Mouse (Mus musculus): ENCODE data around the gene Nrxn2.
A peak's percentile ranks its signal among the peaks of the same experiment; 100 is the strongest.

Gene Nrxn2

DNA sequence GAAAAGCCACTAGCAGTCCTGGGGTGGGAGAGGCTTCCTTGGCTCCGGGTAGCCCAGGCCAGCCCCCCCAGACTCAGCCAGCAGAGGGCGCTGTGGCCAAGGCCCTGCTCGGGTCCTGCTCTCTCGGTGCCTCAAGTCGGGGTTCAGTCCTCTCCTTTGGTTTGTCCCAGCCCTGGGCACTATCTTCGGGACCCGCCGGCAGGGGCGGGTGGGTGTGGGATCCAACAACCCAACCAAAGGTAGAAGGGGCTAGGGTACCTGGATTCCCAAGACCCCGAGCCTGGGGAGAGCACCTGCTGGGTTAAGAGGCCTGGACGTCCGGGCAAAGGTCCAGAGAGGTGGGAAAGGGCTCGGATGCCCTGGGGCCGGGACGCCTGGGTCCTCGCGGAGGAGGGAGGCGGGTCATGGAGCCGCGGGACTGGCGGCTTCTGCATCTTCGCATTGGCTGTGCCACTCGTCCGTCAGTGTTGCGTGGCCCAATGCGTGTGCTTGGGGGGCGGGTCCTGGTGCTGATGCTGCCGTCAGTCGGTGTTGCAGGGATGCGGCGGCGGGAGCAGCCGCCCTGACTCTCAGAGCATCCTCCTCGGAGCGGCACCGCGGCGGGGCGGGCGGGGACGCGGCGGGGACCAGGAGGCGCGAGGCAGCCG is at the start of gene Nrxn2:
Gene Nrxn2 (plus strand): TSS at position 499 of the 647 bp plus-strand sequence.
- peak; percentile 94 for DNase-seq (ENCODE audit: low read depth, low spot score)

- no peak for DNase-seq (ENCODE audit: low read depth, low spot score)
Measured at GRCm38 (mm10) chr19:6370175-6370574, 48.4 kb upstream of the Nrxn2 start.

DNA sequence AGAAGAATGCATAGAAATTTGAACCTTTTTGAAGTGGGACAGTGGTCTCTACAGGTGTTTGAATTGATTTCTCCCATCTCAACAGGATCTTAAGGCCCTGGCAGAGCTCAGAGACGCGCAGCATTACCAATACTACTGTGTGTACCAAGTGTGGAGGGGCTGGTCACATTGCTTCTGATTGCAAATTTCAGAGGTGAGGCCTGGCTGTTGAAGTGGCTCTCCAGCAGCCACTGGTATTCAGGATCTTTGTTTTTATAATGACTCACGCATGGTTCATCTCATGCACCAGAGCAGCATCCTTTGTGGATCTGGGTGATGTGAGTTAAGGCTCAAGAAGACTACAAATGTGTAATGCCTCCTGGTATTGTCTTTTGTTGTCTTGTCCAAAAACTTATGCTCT is 46.1 kb upstream of the Nrxn2 start:
- DNase-seq (ENCODE audit: low read depth, low spot score): no peak

DNA sequence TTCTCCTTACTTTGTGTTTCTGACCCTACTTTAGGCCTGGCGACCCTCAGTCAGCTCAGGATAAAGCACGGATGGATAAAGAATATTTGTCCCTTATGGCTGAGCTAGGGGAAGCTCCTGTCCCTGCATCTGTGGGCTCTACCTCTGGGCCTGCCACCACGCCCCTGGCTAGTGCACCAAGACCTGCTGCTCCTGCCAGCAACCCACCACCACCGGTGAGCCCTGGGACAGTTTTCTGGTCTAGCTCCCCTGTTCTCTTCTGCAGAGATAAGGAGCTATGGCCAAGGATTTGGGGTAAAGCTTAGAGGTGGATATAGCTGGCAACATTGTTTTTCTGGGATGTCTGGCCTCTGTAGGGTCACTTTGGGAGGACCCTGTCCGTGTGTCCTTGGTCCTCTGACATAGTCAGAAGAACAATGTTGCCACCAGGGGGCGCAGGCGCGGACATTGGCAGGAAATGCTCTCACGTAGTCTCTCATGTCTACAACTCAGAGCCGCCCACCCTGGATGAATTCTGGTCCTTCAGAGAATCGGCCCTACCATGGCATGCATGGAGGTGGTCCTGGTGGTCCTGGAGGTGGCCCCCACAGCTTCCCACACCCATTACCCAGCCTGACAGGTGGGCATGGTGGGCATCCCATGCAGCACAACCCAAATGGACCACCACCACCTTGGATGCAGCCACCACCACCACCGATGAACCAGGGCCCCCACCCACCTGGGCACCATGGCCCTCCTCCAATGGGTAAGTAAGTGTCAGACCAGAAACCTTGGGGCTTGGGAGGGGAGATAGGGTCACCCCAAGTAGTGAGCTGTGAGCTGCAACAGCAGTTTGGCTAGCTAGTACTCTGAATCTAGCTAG is 44.8 kb upstream of the Nrxn2 start:
- peak; percentile 79 for DNase-seq (ENCODE audit: low read depth, low spot score)

DNA sequence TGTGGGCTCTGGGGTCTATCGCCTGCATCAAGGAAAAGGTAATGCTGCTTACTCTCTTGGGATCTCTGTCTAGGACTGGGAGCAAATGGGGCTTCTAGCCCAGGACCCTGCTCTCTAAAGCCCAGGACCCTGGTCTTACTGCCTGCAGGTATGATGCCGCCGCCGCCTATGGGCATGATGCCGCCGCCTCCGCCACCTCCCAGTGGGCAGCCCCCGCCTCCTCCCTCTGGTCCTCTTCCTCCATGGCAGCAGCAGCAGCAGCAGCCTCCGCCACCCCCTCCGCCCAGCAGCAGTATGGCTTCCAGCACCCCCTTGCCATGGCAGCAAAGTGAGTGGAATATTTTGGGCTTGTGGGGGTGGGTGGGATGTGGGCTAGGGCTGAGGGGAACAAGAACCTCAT is 44.0 kb upstream of the Nrxn2 start:
- no peak for DNase-seq (ENCODE audit: low read depth, low spot score)

DNA sequence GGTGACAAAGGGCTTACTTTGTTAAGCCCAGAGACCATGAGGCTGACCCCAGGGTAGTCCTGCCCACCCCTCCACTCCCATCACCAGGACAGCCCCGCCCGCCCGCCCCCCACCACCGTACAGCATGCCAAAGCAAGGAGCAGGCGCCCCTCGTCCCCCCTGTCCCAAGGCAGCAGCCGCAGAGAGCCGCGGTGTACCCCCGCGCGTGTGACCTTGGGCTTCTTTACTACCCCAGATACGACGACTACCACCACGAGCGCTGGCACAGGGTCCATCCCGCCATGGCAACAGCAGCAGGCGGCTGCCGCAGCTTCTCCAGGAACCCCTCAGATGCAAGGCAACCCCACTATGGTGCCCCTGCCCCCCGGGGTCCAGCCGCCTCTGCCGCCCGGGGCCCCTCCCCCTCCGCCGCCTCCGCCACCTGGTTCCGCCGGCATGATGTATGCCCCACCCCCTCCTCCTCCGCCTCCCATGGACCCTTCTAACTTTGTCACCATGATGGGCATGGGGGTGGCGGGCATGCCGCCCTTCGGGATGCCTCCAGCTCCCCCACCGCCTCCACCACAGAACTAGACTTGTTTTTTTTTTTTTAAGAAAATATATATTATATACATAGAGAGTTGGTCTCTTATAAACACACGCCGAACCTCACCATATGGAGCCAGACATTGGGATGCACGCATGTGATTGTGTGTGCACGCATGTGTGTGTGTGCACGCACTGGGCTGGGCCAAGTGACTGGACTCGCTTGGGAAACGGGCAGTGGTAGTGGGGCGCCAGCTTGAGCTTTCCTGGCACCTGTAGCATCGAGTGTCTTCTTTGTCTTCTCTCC is 42.9 kb upstream of the Nrxn2 start:
- DNase-seq (ENCODE audit: low read depth, low spot score): no peak

- peak; percentile 69 for DNase-seq (ENCODE audit: low read depth, low spot score)
Measured at GRCm38 (mm10) chr19:6376255-6376564, 42.3 kb upstream of the Nrxn2 start.

DNA sequence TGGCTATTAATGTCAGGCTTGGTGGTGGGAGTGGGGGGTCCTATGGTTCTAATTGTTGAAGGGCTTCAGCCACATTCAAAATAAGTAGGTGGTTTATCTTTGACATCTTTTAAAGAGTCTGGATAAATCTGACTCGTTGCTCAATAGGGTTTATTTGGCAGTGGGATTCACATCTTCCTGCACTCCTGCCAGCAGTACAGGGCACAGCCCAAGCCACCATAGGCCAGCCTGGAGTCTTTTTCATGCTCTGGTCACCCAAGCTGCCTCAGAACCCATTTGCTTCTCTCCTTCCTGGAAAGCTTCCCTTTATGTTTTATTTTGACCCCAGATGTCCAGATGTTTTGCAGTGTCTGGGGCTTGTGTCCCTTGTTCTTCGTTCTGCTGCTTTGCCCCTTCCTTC is 41.9 kb upstream of the Nrxn2 start:
- DNase-seq (ENCODE audit: low read depth, low spot score): no peak

GRCm38 (mm10) chr19:6377327-6378040 is 41.0 kb upstream of the Nrxn2 start:
- DNase-seq (ENCODE audit: low read depth, low spot score): no peak

DNA sequence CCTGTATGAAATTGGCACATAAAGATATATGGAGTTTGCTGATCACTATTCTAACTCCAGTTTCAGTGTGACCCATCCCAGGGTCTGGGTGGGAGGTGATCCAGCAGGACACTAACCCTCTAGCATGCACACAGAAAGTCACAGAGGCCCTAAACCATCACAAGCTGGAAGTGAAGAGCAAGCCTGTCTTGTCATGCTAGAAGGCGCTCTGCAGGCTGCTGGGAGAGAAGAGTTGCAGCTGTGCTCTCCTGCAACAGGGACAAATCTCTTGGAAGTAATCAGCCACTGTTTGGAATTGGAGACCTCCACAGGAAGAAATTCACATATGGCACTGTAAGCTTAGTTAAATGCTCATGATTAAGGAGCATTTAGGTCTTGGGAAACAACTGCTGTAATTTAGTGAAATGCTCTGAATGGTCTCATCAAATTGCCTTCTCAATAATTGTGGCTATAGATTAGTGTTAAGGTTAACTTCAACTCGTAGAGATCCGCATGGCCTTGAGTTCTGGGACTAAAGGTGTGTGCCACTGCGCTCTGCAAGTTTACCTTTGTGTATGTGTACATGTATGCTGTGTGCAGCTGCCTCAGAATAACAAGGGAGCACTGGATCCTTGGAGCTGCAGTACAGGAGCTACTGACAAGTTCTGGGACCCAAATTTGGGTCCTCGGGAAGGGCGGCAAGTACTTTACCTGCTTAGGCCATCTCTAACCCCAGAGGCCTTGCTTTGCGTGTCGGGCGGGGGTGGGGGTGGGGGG is 37.9 kb upstream of the Nrxn2 start:
- DNase-seq (ENCODE audit: low read depth, low spot score): no peak

- no peak for DNase-seq (ENCODE audit: low read depth, low spot score)
Measured at GRCm38 (mm10) chr19:6381238-6381637, 37.3 kb upstream of the Nrxn2 start.

DNA sequence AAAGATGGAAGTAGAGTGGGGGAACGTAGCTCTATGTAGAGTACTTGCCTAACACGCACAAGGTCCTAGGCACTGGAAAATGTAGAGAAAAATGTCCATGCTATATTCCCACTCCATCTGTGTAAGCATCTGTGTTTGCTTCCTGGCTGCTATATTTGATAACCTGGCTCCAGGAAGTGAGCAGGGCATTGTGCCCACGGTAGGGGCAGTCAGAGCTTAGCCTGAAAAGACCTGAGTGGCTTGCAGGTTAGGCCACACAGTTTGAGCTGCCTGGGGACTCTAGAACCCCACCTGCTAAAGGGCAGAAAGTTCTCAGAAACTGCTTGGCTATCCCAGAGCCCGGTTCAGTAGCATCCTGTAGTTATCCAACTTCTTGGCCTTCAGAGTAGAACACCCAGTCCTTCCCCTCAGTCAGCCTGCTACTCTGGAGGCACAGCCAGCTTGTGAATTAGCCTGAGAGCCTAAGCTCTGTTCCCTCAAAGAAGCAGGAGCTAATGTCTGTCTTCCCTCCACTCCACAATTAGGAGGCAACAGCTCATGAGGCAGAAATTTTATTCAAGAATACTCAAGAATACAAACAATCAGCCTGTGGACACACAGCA is 36.1 kb upstream of the Nrxn2 start:
- DNase-seq (ENCODE audit: low read depth, low spot score): no peak

GRCm38 (mm10) chr19:6383470-6383869 is 35.1 kb upstream of the Nrxn2 start:
- no peak for DNase-seq (ENCODE audit: low read depth, low spot score)

- no peak for DNase-seq (ENCODE audit: low read depth, low spot score)
Measured at GRCm38 (mm10) chr19:6384128-6384527, 34.4 kb upstream of the Nrxn2 start, which contains the start of gene Pygm. Pygm (plus strand) TSS chr19:6384399.

DNA sequence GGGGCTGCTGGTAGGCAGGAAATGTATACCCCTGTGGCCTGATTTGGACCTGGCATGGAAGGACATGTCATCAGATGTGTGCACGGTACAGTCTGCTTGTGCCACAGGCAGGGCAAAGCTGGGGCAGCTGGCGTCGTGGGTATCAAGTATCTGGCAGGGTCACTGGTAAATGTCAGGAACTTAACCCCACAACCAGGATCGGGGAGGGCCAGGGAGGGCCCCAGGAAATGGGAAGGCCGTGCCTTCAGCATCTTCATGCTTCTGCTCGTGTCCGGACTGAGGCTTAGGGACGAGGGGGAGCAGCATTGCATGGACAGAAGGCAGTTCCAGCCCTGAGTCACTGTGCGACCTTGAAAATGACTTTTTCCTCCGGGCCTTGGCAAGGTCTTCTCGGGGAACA is 33.6 kb upstream of the Nrxn2 start:
- DNase-seq (ENCODE audit: low read depth, low spot score): no peak

DNA sequence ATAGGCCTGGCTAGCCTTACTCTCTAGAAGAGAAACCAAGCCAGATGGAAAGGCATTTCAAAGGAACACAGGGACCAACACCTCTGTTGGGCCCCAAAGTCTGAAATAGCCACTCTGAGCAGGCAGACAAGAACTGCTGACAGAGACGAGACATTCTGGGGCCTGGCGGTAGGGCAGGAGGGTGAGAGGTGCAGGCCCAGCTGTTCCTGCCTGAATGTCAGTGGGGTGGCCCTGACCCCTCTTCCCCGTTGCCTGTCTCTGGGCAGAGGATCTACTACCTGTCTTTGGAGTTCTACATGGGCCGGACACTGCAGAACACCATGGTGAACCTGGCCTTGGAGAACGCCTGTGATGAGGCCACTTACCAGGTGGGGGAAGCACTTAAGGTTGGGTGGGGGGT is 33.1 kb upstream of the Nrxn2 start:
- DNase-seq (ENCODE audit: low read depth, low spot score): no peak

DNA sequence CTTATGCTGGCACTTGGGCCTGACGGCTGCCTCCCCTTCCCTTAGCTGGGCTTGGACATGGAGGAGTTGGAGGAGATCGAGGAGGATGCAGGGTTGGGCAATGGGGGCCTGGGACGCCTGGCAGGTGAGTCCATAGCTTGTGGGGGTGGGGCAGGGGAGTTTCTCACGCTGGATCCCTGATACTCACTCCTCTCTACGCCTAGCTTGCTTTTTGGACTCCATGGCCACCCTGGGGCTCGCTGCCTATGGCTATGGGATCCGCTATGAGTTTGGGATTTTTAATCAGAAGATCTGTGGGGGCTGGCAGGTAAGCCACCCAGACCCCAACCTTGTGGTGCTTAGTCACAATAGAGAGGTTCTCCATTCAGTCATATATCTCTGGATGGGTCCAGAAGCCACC is 32.7 kb upstream of the Nrxn2 start:
- DNase-seq (ENCODE audit: low read depth, low spot score): no peak

DNA sequence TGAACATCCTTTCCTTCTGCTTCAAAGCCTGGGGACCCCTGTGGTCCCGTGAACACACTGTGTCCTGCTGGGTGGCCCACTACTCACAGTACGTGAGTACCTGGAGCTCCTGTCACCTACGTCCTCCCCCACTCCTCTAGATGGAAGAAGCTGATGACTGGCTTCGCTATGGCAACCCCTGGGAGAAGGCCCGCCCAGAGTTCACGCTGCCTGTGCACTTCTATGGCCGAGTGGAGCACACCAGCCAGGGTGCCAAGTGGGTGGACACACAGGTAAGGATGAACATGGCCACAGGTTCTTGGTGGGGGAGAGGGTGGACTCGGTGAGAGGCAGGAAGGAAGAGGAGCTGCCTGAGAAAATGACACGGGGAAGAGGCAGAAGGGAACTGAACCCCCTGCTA is 32.3 kb upstream of the Nrxn2 start:
- no peak for DNase-seq (ENCODE audit: low read depth, low spot score)

GRCm38 (mm10) chr19:6388006-6388405 is 30.5 kb upstream of the Nrxn2 start:
- no peak for DNase-seq (ENCODE audit: low read depth, low spot score)

DNA sequence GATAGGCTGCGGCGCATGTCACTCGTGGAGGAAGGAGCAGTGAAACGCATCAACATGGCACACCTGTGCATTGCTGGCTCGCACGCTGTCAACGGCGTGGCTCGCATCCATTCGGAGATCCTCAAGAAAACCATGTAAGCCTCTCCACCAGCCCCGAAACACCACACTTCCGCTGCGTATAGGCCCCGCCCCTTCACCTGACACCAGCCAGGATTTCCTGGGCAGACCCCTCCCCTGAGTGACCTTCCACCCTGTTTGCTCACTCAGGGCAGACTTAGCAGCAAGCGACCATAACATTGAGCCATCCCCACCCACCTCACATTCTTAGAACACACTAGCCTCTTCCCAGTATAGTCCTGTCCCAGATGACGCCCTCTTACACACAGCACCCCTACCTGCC is 28.7 kb upstream of the Nrxn2 start:
- peak; percentile 90 for DNase-seq (ENCODE audit: low read depth, low spot score)

DNA sequence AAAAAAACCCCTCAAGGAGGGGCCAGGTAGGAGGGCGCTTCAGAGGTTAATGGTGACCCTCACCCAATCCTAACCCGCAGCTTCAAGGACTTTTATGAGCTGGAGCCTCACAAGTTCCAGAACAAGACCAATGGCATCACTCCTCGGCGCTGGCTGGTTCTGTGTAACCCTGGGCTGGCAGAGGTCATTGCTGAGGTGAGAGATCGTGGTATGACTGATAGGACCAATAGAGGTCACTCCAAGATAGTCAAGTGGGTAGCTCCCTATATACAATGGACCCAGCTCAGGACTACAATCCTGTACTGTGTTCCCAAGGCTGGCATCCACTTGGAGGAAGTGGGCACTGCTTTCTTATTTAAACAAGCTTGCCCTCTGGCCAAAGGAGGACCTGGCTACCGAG is 28.3 kb upstream of the Nrxn2 start:
- no peak for DNase-seq (ENCODE audit: low read depth, low spot score)
